Mouse (Mus musculus) liver, embryonic 14.5 days (tissue): ENCODE measurements at regions not wholly inside any gene's neighbourhood (a gene's known extent, or its start where the extent isn't known, plus 50 kb on each side); places are given as distances from the start of the nearest gene placed in this dataset.

Source experiments
- CTCF ChIP-seq: IDR thresholded peaks from 2 replicates; pipeline ENCODE4 v1.5.1; 2016; ENCODE audit warnings: antibody characterized with exemption, low read depth, control low read depth
- EP300 ChIP-seq: IDR thresholded peaks from 2 replicates; pipeline ENCODE4 v1.6.1; 2016; ENCODE audit warnings: antibody characterized with exemption, low read depth

GRCm38 (mm10) chr8:115432396-115433040 lies 275.1 kb downstream of the Maf start:
- no peak for TF ChIP-seq CTCF
- no peak for TF ChIP-seq EP300
